Mouse (Mus musculus) heart, embryonic 14.5 days (tissue): ENCODE measurements around the gene Ilf3. TPM values are rescaled to one million over a fixed set of nuclear protein-coding genes. Genes with fewer than 3 reads are reported as not detected.

Experiments
- ATAC-seq: fragments of 200-750 bp; cut with Nextera tagmentation; 2 replicates; pipeline ENCODE4 v1.8.0; 2017; ENCODE audit warnings: low read depth, moderate TSS enrichment; ENCODE audit not compliant: insufficient number of reproducible peaks, insufficient read depth, low FRiP score
- H3K27ac ChIP-seq, 2 experiments: fragments of 200-500 bp in 1 of 2; fragments of 300-500 bp in 1 of 2; sonication (generic) in 1 of 2; replicated peaks in 1 of 2; 2 replicates each; pipeline ENCODE4 v1.5.1; 2012 to 2014; ENCODE audit warnings: low read depth in 2 of 2, low read length in 2 of 2, control low read depth in 1 of 2, mild to moderate bottlenecking in 1 of 2, mixed read lengths in 1 of 2; ENCODE audit not compliant: control insufficient read depth in 1 of 2, insufficient read depth in 1 of 2
- H3K27me3 ChIP-seq: fragments of 300-500 bp; sonication (generic); 2 replicates; pipeline ENCODE4 v1.6.1; 2014; ENCODE audit warnings: mild to moderate bottlenecking, low read length, control low read depth; ENCODE audit not compliant: control insufficient read depth, insufficient read depth
- H3K36me3 ChIP-seq: fragments of 300-500 bp; sonication (generic); 2 replicates; pipeline ENCODE4 v1.6.1; 2014; ENCODE audit warnings: mild to moderate bottlenecking, control low read depth, low read length, mixed read lengths; ENCODE audit not compliant: control insufficient read depth, insufficient read depth
- H3K4me1 ChIP-seq, 2 experiments: fragments of 200-500 bp in 1 of 2; fragments of 300-500 bp in 1 of 2; sonication (generic) in 1 of 2; 2 replicates each; pipeline ENCODE4 v1.6.1; 2012 to 2014; ENCODE audit warnings: low read length in 2 of 2, control low read depth in 1 of 2, mixed read lengths in 1 of 2; ENCODE audit not compliant: control insufficient read depth in 2 of 2, insufficient read depth in 2 of 2
- H3K4me2 ChIP-seq: fragments of 300-500 bp; sonication (generic); 2 replicates; pipeline ENCODE4 v1.6.1; 2014; ENCODE audit warnings: mild to moderate bottlenecking, low read length
- H3K4me3 ChIP-seq, 2 experiments: fragments of 200-500 bp in 1 of 2; fragments of 300-500 bp in 1 of 2; sonication (generic) in 1 of 2; 2 replicates each; pipeline ENCODE4 v1.5.1; 2012 to 2014; ENCODE audit warnings: low read length in 2 of 2, mild to moderate bottlenecking in 2 of 2, control low read depth in 1 of 2, low read depth in 1 of 2, moderate library complexity in 1 of 2; ENCODE audit not compliant: control insufficient read depth in 1 of 2, insufficient read depth in 1 of 2
- H3K9ac ChIP-seq: fragments of 300-500 bp; sonication (generic); 2 replicates; pipeline ENCODE4 v1.6.1; 2014; ENCODE audit warnings: mild to moderate bottlenecking, low read length
- H3K9me3 ChIP-seq: fragments of 300-500 bp; sonication (generic); 2 replicates; pipeline ENCODE4 v1.6.1; 2016; ENCODE audit warnings: low read length, control low read depth; ENCODE audit not compliant: control insufficient read depth
- WGBS: fragments of 180-500 bp; shearing (Covaris S2); extraction: QIAGEN DNeasy Blood & Tissue Kit; methylation state at CpG from one replicate; pipeline ENCODE4 v1.1.7; 2014; 5-methylcytosine and 5-hydroxymethylcytosine counted together
- polyA plus RNA-seq: library from polyadenylated mRNA; unstranded; fragments of >200 nt; fragmentation: Nextera tagmentation; extraction: Ambion mirVana; gene quantifications from 2 replicates; pipeline ENCODE4 v1.2.1, GENCODE M21; 2014

The Ilf3 gene
- polyA plus RNA-seq, 1 experiment from 2014 or later: 103 TPM

- Histone ChIP-seq H3K4me3 (peak within 1 kb of the TSS; percentile 70 to 99), H3K9ac (peak within 1 kb of the TSS; percentile 95), H3K4me2 (peak within 1 kb of the TSS; percentile 81), H3K4me1 (peaks cover 9 to 20% of the 10 kb centered on the region in 2 experiments), H3K27me3 (no peaks in the 10 kb centered on the region), H3K9me3 (no peaks in the 10 kb centered on the region), H3K27ac (peak within 1 kb of the TSS; percentile 77 to 89), H3K36me3 (peaks cover 17% of the 10 kb centered on the region)
- WGBS: under 1% methylated on average over 81 of the region's 82 CpGs
- ATAC-seq: peak; percentile 98
Measured at GRCm38 (mm10) chr9:21424631-21425555, 57.2 kb downstream of the Ilf3 start, which contains the start of gene Dnm2. Gene Dnm2, plus strand, starts transcription at chr9:21424908.

- Histone ChIP-seq H3K4me3 (peak overlapping the region; percentile 70 to 99), H3K4me1 (peaks cover 9 to 21% of the 10 kb centered on the region in 2 experiments), H3K9me3 (no peaks in the 10 kb centered on the region), H3K36me3 (peaks cover 10% of the 10 kb centered on the region), H3K9ac (peak overlapping the region; percentile 95), H3K27me3 (no peaks in the 10 kb centered on the region), H3K4me2 (peak overlapping the region; percentile 81), H3K27ac (peak overlapping the region; percentile 18 to 89; a peak in 3 of 4 replicates)
- 4% methylated on average over 6 of the region's 6 CpGs for WGBS
- no peak for ATAC-seq
Measured at GRCm38 (mm10) chr9:21425556-21425945, 57.9 kb downstream of the Ilf3 start.

- WGBS: 11% methylated on average over 1 of the region's 1 CpGs
- Histone ChIP-seq H3K4me3 (peak overlapping the region; percentile 70 to 99), H3K9me3 (no peaks in the 10 kb centered on the region), H3K4me2 (peak overlapping the region; percentile 81), H3K9ac (peak overlapping the region; percentile 95), H3K4me1 (peaks cover 9 to 26% of the 10 kb centered on the region in 2 experiments), H3K27ac (no peak overlapping the region), H3K27me3 (no peaks in the 10 kb centered on the region), H3K36me3 (peaks cover 8% of the 10 kb centered on the region; the same call in 1 of the 2 replicates)
- no peak for ATAC-seq
Measured at GRCm38 (mm10) chr9:21426013-21426412, 58.3 kb downstream of the Ilf3 start.

- no peak overlapping the region for H3K9ac ChIP-seq
- H3K4me3 ChIP-seq: peak overlapping the region in 1 of 2 experiments; percentile 99; a peak in 1 of 4 replicates
Measured at GRCm38 (mm10) chr9:21426525-21426924, 58.9 kb downstream of the Ilf3 start.

GRCm38 (mm10) chr9:21427773-21428172 lies 60.1 kb downstream of the Ilf3 start:
- WGBS: 78% methylated on average over 2 of the region's 2 CpGs
- Histone ChIP-seq H3K4me1 (peaks cover 9 to 30% of the 10 kb centered on the region in 2 experiments), H3K9ac (no peak overlapping the region), H3K4me2 (no peak overlapping the region), H3K36me3 (0 out of 2 replicates have a peak, but pooled peaks cover 3% of the 10 kb centered on the region), H3K27ac (peak overlapping the region in 1 of 2 experiments; percentile 34; a peak in 1 of 4 replicates), H3K9me3 (no peaks in the 10 kb centered on the region), H3K27me3 (no peaks in the 10 kb centered on the region), H3K4me3 (no peak overlapping the region)
- ATAC-seq: no peak

More at GRCm38 (mm10) chr9:21426525-21426924, 58.9 kb downstream of the Ilf3 start:
- Histone ChIP-seq H3K27ac (no peak overlapping the region), H3K4me2 (peak overlapping the region; percentile 81), H3K9me3 (no peaks in the 10 kb centered on the region), H3K4me1 (peaks cover 9 to 30% of the 10 kb centered on the region in 2 experiments), H3K36me3 (peaks cover 3% of the 10 kb centered on the region; the same call in 1 of the 2 replicates), H3K27me3 (no peaks in the 10 kb centered on the region)
- ATAC-seq: no peak
- WGBS: 49% methylated on average over 2 of the region's 2 CpGs

- 0 out of 2 replicates have a peak, but pooled peaks cover 3% of the 10 kb centered on the region for H3K36me3 ChIP-seq
- H3K9ac ChIP-seq: no peak overlapping the region
- ATAC-seq: no peak
- no peaks in the 10 kb centered on the region for H3K9me3 ChIP-seq
- WGBS: 82% methylated on average over 6 of the region's 6 CpGs
- H3K4me3 ChIP-seq: no peak overlapping the region
- H3K27ac ChIP-seq: no peak overlapping the region
- peaks cover 10 to 32% of the 10 kb centered on the region in 2 experiments for H3K4me1 ChIP-seq
- no peak overlapping the region for H3K4me2 ChIP-seq
- H3K27me3 ChIP-seq: no peaks in the 10 kb centered on the region
Measured at GRCm38 (mm10) chr9:21428178-21428577, 60.5 kb downstream of the Ilf3 start.

- no peaks in the 10 kb centered on the region for H3K27me3 ChIP-seq
- peaks cover 19 to 45% of the 10 kb centered on the region in 2 experiments for H3K4me1 ChIP-seq
- H3K4me3 ChIP-seq: no peak overlapping the region
- H3K36me3 ChIP-seq: 0 out of 2 replicates have a peak, but pooled peaks cover 3% of the 10 kb centered on the region
- H3K27ac ChIP-seq: no peak overlapping the region
- H3K4me2 ChIP-seq: no peak overlapping the region
- WGBS: 82% methylated on average over 7 of the region's 7 CpGs
- no peak for ATAC-seq
- no peaks in the 10 kb centered on the region for H3K9me3 ChIP-seq
- H3K9ac ChIP-seq: no peak overlapping the region
Measured at GRCm38 (mm10) chr9:21430724-21431123, 63.1 kb downstream of the Ilf3 start.
